Mouse (Mus musculus) gastrocnemius, adult 8-10 months (tissue): ENCODE measurements at regions not wholly inside any gene's neighbourhood (a gene's known extent, or its start where the extent isn't known, plus 50 kb on each side); places are given as distances from the start of the nearest gene placed in this dataset.

Source experiments
- DNase-seq, 2 experiments: peaks; one replicate each; pipeline ENCODE4 v3.0.0; 2022; ENCODE audit warnings: low spot score in 2 of 2

DNA sequence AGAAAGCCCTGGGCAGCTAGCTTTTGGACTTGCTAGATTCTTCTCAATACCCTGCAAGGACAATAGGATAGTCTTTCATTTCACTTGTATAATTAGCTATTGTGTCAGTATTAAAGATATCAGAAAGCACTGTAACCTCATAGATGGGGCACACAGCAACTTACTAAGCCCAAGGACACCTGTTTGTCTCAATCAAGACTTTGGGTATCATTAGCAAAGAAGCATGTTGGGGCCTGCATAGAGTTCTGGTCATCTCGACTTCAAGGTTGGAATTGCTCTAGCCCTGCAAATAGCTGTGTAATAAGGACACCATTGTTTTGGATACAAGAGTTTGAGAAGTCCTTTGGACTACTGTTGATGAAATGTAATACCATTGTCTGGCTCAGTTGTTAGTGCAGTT is 104.6 kb upstream of the Rspo3 start:
- no peak for DNase-seq

DNA sequence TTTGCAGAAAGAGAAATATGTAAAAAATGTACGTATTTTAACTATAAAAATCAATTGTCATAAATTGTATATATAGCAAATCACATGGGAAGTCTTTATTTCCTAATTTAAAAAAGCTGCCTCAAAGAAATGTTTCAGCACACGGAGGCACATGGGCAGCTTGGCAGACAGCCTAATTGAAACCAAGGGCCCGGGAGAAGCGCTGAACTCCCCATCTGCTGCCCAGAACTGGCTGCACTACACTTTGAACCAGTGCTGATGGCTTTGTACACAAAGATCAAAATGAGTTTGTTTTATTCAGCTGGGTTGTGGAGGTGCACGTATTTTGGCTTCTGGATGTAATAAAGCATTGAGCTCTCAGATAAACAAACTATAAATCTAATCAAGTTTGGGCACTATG is 100.2 kb upstream of the Rspo3 start:
- no peak for DNase-seq

GRCm38 (mm10) chr10:29595455-29595854 is 59.8 kb upstream of the Rspo3 start:
- DNase-seq: no peak

DNA sequence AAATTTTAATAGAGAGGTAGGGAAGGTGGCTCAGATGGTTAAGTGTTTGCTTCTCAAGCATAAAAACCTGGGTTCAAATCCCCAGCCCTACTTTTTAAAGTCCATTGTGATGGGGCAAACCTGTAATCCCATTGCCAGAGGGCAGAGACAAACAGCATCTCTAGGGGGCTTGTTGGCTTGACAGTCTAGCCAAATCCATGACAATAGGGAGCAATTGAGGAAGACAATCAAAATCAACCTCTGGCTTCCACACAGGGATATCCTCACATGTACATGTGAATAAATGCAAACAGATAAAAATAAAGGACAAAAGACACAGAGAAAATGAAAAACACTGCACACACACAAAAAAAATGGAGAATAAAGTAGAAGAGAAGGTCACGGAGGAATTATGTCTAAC is 59.3 kb upstream of the Rspo3 start:
- no peak for DNase-seq

DNA sequence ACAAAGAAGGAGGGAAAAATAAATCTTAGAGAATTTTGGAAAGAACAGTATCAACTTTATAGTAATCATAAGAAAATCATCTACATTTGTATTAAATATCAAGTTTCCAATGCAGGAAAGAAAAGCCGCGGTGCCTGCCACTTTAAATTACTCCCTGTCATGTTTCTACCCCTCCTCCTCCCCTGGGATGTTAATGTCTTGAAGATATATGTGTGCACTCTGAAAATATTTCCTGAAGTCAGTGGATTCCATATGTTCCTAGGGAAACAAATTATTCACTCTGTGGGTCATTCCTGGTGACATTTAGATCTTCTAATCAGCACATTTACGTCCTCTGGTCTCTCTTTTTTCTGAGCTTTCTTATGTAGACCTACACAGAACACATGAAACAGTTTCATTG is 57.2 kb upstream of the Rspo3 start:
- DNase-seq: no peak

DNA sequence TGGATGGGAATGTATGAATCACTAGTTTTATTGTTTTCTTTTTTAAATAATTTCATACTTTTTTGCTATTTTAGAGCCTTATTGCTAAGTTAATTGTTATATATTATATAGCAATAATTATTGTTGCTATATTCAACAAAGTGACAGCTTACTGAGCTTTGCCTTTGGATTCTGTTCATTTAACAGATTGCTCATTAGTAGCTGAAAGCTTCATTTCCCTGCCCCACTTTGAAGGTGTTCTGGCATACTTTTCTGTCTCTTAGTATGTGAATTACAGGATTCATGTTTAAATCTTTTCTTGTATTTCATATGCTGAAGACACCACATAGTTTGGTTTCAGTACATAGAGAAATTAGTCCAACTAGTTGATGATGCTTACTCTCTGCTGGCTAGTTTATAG is 54.5 kb upstream of the Rspo3 start:
- DNase-seq: no peak

DNA sequence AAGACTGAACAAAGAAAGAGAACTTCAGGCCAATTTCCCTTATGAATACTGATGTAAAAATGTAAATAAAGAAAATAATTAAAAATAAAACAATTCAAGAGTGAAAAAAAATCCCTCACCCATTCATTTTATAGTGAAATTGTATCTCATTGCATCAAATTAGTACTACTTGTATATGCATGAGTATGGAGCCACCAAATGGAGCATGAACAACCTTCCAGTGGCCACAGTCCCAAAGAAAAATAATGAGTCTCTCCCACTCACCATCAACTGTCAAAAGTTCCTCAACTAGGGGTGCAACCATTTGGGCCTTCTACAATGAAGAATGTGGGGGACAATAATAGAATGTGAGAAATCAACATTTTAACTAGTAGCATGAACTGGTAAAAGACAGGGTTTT is 54.1 kb upstream of the Rspo3 start:
- DNase-seq: no peak
